Mouse (Mus musculus): Measurements from ENCODE around the gene Sirt5.

Gene Sirt5

DNA sequence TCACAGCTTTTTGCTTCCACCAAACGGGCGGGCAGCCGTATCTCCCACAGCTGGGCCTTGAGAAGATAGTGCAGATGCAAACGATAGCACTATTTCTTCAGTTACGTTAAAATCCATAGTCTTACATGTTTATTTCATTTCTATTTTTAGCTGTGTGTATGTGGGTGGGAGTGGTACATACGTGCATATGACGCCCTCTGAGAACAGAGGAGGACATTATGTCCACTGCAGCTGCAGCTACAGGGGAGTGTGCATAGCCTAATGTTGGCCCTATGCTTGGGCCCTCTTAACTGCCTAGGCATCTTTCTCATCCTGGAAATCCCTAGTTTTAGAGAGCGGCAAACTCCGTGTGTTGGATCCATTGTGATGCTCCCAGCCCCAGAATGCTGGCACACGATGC, 8.9 kb downstream of the Sirt5 start:
- DNase-seq (ENCODE audit: low spot score in 2 of 2) = no peak

DNA sequence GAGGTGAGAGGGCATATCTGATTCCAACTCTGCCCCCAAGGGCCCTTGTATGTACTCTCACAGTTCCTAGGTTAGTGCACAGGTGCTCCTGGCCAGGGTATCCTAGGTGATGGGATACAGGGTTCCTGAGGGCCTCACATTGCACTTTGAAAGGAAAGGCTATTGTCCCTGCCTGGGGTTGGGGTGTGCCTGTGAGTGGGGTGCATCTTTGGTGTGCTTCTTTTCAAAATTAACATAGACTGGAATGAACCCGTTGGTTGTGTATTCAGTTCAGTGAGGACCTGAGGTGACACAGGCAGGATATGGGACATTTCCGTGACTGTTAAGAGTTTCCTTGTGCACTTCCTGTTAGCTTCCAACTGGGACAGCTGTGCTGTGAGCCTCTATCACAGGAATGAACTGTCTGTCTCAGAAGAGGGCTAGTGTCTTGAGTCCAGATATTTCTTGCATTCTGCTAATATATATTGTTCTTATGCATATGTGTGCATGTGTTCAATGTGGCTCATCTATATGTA, 9.7 kb downstream of the Sirt5 start:
- no peak for DNase-seq (ENCODE audit: low spot score in 2 of 2)

DNA sequence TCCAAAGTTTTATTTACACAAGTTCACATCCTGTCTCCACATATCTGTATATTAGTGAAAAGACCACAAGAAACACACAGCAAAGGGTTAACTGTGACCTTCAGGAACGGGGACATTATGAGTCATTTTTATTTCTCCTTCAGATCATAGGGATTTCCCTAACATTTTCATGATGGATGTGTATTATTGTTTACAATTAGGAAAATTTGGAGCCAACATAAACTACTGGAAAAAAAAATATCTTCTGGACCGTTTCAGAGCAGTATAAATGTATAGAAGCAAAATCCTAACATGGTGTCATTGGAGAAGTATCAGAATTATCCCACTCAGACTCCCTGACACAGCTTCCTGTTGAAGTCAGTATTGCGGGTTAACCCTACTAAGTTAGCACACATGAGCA, 14.7 kb downstream of the Sirt5 start:
- no peak for DNase-seq (ENCODE audit: low spot score in 2 of 2)

DNA sequence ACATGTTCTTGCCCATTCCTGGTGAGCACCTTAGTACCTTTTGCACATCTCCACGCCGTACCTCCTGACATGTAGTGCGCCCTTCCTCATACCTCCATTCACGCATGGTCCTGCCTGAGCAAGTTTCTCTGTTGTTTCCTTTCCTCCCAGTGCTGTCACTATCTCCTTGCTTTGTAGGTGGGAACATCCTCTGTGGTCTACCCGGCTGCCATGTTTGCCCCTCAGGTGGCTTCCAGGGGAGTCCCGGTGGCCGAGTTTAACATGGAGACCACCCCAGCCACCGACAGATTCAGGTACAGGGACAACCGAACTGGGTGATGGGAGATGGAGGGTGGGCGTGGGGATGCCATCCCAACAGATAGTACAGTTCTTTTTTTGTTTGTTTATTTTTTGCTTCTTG, 20.0 kb downstream of the Sirt5 start:
- DNase-seq (ENCODE audit: low spot score in 2 of 2) = peak in 1 of 2 experiments; percentile 2

DNA sequence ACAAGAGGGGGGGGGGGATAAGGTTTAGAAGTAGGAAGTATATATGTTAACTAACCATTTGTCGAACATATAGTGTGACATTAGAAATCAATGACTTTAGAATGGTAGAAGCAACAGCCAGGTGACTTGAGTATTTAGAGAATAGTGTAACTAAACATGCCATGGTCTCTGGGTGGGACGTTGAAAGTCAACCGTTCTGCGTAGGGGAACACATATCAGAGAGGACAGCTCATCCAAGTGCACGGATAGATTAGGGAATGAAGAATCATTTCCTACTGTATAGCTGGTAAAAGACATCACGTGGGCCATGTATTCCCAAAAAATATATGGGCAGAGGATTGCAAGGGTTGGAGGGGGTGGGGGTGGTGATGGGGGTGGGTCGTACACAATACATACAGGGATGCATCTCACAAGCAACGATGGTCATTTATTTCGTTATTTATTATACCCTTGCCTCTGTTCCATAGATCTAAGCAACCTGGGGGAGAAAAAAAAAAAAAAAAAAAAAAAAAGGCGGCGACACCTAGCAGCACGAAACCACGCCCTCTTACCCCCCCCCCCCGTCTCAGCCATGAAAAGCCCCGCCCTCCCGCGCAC, 32.5 kb downstream of the Sirt5 start:
- DNase-seq (ENCODE audit: low spot score in 2 of 2) = no peak

DNA sequence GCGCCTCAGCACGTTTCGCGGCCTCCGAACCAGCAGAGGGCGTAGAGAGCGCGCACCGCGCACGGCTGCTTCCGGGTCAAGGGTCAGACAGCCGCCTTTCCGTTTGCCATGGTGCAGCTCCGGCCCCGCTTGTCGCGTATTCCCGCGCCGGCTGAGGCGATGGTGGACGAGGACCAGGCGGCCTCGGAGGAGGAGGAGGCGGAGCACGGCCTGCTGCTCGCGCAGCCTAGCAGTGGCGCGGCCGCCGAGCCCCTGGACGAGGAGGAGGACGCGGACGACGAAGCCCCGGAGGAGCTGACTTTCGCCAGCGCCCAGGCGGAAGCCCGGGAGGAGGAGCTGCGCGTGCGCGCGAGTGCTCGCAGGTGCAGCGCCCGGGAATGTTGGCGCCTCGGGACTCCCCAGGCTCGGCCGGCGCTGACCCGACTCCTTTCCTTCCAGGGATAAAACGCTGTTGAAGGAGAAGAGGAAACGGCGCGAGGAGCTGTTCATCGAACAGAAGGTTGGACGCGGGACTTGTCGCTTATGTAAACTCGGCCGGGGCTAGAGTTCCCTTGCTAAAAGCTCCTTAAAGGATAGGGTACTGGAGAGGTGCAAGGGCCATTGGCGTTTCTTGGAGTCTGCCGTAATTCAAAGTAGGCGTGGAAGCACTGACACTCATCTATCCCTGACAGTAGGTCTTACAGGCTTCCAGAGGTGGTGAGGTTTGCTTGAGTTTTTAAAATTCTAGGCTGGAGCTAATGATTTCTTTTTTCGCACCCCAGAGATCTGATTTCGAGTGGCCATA, 33.2 kb downstream of the Sirt5 start, which contains the start of gene Nol7:
Gene Nol7 (plus strand): TSS at position 94 of the 784 bp plus-strand sequence.
- DNase-seq (ENCODE audit: low spot score in 2 of 2) = peak; percentile 88 to 97

DNA sequence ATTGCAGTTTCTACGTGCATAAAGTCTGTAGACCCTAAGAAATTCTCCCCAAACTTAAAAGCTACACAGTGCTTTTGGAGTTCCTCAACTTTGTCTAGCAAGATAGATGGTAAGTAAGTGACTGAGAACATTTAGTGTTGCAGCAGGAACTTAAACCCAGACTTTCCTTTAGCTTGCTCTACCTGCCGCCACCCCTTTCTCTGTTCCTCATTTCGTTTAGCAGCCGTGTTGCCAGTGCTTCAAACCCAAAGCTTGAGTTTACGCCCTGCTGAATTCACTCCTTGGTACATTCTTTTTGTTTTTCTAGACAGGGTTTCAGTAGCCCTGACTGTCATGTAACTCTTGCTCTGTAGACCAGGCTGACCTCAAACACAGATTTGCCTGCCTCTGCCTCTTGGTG, 34.3 kb downstream of the Sirt5 start:
- DNase-seq (ENCODE audit: low spot score in 2 of 2) = no peak

DNA sequence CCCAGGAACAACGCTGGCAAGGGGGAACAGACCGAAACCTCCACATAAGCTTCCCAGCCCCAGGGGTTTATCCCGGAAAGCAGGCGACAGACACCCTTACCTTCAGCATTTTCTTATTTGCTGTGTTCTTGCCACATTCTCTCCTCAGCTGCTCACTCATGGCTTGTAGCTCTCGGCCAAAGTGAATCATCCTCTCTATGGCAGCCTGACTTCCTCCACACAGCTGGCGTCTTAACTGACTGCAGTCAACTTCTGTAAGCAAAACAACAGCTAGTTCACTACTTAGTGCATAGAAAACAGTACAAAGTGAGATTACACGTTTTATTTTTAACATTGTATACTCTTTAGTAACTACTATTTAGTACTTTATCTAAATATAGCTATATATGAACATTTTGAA, 47.0 kb downstream of the Sirt5 start:
- DNase-seq (ENCODE audit: low spot score in 2 of 2) = no peak

DNA sequence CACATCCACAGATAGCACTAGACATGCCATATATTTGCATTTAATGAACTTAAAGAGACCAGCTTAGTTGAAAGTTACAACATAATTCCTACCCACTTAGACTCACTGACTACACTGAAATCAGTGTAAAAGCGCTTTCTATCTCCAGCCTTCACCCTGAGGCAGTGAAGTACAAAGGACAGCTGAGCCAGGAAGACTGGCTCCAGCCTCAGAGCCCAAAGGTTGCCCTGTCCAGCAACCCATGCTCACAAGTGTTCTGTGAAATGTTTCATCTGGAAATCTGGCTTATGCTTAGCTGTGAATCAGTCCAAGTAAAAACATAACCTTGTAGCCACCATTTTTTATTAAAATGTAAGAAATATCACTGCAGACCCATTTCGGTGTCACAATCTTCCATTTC, 48.3 kb downstream of the Sirt5 start:
- no peak for DNase-seq (ENCODE audit: low spot score in 2 of 2)

DNA sequence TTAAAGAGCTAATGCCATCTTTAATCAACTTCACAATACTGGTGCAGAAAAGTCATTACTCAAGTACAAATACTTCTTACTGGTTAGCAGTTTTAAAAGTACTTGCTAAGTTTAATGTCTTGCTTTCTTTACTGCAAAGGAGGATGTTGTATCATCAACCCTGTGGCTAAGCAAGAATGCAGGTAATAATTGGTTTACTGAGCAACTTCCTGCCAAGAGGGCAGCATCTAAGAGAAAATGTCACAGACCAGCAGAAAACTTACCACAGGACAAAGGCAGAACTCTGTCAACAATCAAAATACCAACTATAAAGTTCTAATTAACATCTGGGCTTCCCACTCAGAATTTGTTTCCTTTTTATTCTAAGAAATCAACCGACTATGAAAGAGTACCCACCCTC, 50.0 kb downstream of the Sirt5 start:
- no peak for DNase-seq (ENCODE audit: low spot score in 2 of 2)

DNA sequence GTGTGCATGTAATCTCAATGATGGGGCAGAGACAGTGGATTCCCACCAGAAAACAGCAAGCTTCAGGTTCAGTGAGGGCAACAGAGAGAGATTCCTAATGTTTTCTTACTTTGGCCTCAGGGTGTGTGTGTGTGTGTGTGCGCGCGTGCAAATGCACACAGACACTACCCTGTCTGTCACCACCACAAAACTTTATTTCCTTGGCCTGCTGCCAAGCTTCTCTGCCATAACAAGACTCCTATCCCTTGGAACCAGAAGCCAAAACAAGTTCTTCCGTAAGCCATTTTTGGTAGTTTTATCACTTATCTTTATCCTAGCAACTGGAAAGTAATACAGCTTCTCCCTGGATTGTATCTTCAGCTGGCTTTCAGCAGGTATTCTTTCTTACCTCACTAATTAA, 63.1 kb downstream of the Sirt5 start:
- no peak for DNase-seq (ENCODE audit: low spot score in 2 of 2)

DNA sequence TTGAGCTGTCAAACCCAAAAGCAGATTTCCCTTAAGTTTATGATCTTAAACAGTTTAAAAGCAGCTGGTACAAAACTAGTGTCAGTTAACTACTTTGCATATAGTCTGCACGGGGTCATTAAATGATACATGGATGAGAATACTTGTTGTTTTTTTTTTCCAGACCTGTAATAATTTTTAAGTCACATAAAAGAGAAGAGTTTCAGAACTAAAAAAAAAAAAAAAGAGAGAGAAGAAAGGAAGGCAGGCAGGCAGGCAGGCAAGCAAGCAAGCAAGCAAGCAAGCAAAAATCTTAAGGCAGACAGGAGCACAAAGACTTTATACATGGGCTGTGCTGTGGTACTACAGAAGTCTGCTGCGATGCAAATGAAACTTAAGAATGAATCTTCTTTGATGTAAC, 68.1 kb downstream of the Sirt5 start:
- no peak for DNase-seq (ENCODE audit: low spot score in 2 of 2)

DNA sequence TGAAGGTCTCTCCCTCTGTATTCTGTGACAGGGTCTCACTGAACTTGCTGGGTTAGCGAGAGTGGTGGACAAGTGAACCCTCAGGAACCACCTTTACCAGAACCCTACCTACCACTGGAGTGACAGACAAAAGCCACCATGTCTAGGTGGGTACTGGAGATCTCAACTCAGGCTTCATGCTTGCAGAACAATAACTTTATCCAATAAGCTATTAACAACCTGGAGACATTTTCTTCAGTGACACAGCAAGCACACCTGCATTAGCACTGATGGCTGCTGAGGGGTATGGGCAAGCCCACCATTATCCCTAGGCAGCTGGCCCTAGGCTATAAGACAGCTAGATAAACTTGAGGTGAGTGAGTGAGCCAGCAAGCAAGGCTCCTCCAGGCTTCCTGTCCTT, 75.1 kb downstream of the Sirt5 start:
- DNase-seq (ENCODE audit: low spot score in 2 of 2) = no peak

DNA sequence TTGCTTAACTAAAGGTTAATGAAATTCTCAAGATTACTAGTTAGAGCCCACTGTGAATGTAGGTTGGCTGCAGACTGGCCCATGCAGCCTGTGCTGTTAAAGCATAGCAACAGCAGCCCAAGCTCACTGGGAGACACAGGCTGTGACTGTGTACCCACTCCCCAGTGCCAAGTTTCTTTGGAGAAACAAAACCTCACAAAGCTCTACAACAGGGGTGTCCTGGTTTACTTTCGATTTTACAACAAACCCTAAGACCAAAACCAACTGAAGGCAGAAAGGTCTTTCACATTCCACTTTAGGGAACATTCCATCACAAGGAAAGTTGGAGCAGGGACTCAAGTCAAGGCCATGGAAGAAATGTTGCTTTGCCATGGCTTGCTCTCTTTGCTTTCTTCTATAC, 77.3 kb downstream of the Sirt5 start:
- DNase-seq (ENCODE audit: low spot score in 2 of 2) = no peak

DNA sequence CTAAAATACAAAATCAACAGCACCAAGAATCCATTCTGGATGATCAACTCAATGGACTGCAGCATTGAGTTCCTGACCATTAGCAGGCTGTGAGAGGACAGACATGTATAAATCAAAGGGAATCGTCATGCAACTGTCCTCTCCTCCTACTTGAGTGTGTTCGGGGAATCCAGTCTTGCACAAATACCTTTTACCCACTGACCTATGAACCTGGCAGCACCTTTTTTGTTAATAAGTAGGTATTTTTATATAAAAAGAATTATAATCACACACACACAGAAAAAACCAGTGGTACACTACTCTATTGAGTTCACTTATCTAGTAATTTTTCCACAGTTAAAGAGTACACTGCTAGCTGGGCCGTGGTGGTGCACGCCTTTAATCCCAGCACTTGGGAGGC, 78.4 kb downstream of the Sirt5 start:
- no peak for DNase-seq (ENCODE audit: low spot score in 2 of 2)

DNA sequence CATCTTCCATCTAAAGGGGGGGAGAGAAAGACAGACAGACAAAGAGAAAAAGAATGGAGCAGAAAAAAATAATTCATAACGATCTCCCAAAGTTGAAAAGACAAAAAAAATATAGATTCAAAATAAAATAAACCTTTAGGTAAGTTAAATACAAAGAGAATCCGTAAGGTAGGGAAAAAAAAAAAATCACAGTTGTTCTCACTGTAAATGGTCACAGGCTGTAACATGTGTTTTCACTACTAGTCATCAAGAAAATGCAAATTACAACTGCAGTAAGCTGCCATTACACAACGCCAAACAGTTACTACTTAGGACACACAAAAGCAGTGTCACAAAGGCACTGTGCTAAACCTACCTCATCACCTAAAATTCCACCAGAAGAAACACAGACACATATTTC, 79.4 kb downstream of the Sirt5 start:
- DNase-seq (ENCODE audit: low spot score in 2 of 2) = no peak

Measured in thymus, postnatal 10 days (tissue).